Mouse (Mus musculus): ENCODE data around the gene Troap.

DNA sequence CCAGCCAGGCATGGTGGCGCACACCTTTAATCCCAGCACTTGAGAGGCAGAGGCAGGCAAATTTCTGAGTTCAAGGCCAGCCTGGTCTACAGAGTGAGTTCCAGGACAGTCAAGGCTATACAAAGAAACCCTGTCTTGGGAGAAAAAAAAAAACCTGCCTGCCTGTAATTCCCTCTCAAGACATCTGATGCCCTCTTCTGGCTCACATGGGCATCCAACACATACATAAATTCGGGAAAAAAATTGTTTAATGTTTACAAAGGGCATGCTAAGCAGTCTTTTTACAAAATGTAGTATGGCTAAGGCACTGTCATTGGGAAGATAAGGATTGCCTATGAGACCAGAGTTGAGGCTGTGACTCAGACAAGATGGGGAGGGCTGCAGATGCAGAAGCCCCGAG is 5.4 kb downstream of the Troap start:
- no peak for TF ChIP-seq MAX (IDR thresholded peaks at IDR 0.05; ENCODE audit: low read depth)
- TF ChIP-seq POLR2A (IDR thresholded peaks at IDR 0.05; ENCODE audit: insufficient read length, low read depth) = no peak
- no peak for TF ChIP-seq POLR2AphosphoS2 (IDR thresholded peaks at IDR 0.05; ENCODE audit: insufficient read length, low read depth)
- no peak for TF ChIP-seq SRF (IDR thresholded peaks at IDR 0.05; ENCODE audit: control insufficient read depth, insufficient read length, low read depth)
